26 mouse cellular contexts compared by ENCODE assay signal in the genomic region with DNA sequence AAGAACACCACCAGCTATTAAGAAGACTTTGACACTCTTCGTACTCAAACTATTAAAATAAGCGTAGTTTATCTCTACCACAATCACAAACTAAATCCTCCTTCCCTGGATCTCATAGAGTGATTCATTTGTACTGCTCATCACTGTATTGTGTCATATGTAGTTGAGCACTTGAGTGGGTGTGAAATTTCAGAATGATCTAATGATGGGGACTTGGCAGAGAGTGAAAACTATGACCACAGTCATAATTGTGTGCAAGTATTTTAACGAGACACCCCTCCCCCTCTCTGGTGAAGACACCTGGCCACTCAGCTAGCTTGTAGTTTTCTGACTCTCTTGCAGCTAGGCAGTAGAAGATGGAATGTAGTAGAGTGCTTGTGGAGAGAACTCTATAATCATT.
"Had no signal": no experiment of that assay in that cellular context is flagged by ENCODE, and none has a peak within 500 bp of the region (broad histone marks: within the 10 kb centered on the region; RNA-seq: fewer than 3 reads in every experiment).

No protein-coding gene starts in this region.

- H3K27ac ChIP-seq: gastrocnemius, adult 2 months; heart, adult 2 months; heart, embryonic 13.5 days; heart, embryonic 15.5 days; hindbrain, embryonic 14.5 days; intestine, embryonic 15.5 days; layer of hippocampus, adult 2 months; limb, embryonic 13.5 days; limb, embryonic 15.5 days; liver, embryonic 12.5 days; liver, embryonic 14.5 days had no signal

- H3K9me3 ChIP-seq: heart, embryonic 15.5 days; intestine, embryonic 15.5 days; limb, embryonic 15.5 days; liver, embryonic 12.5 days had no signal

- H3K4me2 ChIP-seq: heart, embryonic 11.5 days; heart, embryonic 13.5 days; heart, embryonic 15.5 days; hindbrain, embryonic 14.5 days; intestine, embryonic 15.5 days; limb, embryonic 13.5 days; limb, embryonic 15.5 days; liver, embryonic 12.5 days had no signal

- H3K4me1 ChIP-seq: heart, embryonic 15.5 days; intestine, embryonic 15.5 days; limb, embryonic 13.5 days; limb, embryonic 15.5 days; liver, embryonic 12.5 days had no signal

- H3K9ac ChIP-seq: heart, embryonic 13.5 days; heart, embryonic 15.5 days; hindbrain, embryonic 14.5 days; intestine, embryonic 15.5 days; limb, embryonic 13.5 days; limb, embryonic 15.5 days; liver, embryonic 12.5 days; liver, embryonic 14.5 days had no signal

- DNase-seq: gastrocnemius, adult 2 months; gastrocnemius, postnatal 10 days; gastrocnemius, postnatal 25 days; heart, adult 11 months; heart, adult 2 months; heart, postnatal 14 days; heart, postnatal 36 days; kidney, adult 18-20 months; kidney, adult 8-10 months; kidney, postnatal 10 days; kidney, postnatal 25 days; kidney, postnatal 4 days; left cerebral cortex, postnatal 4 days had no signal

- H3K4me3 ChIP-seq: gastrocnemius, adult 2 months; heart, adult 2 months; heart, embryonic 13.5 days; heart, embryonic 15.5 days; intestine, embryonic 15.5 days; layer of hippocampus, adult 2 months; limb, embryonic 13.5 days; limb, embryonic 15.5 days; liver, embryonic 12.5 days had no signal

- H3K27me3 ChIP-seq: heart, embryonic 13.5 days; heart, embryonic 15.5 days; intestine, embryonic 15.5 days; limb, embryonic 13.5 days; limb, embryonic 15.5 days; liver, embryonic 12.5 days had no signal

- H3K36me3 ChIP-seq: heart, embryonic 13.5 days; heart, embryonic 15.5 days; intestine, embryonic 15.5 days; limb, embryonic 13.5 days; limb, embryonic 15.5 days; liver, embryonic 12.5 days had no signal

- ATAC-seq: hindbrain, embryonic 16.5 days; inflammation-experienced regulatory T-cells, adult 6 months; intestine, postnatal 0 days; liver, embryonic 12.5 days had no signal
